Comparison of ENCODE assay signal across 8 mouse cellular contexts in the genomic region with DNA sequence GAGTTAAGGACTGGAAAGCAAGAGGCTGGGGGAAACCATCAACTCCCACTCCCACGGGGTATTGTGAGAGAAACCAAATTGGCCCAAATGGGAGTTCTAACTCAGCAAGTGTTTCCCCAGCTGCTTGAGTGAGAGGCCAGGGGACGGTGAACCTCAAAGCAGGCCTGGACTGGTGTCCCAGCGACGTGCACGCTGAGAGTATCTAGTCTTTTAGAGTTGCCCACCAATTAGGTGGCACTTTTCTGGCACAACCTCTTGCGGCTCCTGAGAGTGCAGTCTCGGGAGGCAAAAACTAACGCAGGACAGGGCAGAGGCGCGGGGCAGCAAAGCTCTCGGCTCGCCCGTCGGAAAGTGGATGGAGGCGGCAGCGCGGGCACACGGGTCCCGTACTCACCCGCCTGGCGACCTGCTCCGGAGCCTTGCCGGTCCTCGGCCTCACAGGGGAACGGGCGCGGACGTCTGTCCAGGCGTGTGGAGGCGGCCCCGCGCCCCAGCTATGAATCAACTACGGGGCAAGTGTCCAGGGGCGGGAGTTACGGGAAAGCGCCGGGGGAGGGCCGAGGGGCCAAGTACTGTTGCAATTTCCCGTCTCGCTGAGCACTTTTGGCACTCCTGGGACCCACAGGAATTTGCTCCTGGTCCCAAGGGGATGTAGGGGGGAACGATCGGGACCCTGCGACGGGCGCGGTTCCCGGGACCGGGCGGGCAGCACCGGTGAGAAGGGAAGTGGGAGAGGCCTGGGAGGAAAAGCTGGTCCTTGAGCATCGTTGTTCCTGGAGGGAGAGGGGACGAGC. TPM values are rescaled to one million over a fixed set of nuclear protein-coding genes. Genes with fewer than 3 reads are reported as not detected.
DNase-seq lines count a peak whose midpoint lies in the region; ATAC-seq and TF ChIP-seq lines count a peak whose summit lies in the region.

No protein-coding gene starts in this region.

- ATAC-seq in embryonic facial prominence, embryonic 13.5 days (ENCODE audit: insufficient number of reproducible peaks, insufficient read depth, low FRiP score, low TSS enrichment, low read depth) = no peak
- peak; percentile 31; the same call in 1 of the 2 replicates for ATAC-seq in heart, embryonic 13.5 days (ENCODE audit: extremely low read depth, insufficient number of reproducible peaks, low FRiP score, low TSS enrichment)
- ATAC-seq in kidney, embryonic 15.5 days (replicated peaks; ENCODE audit: low FRiP score) = peak; percentile 52

- H3K4me3 ChIP-seq in layer of hippocampus, adult 2 months = peak overlapping the region; percentile 47
- peak overlapping the region; percentile 52 for H3K4me3 ChIP-seq in embryonic facial prominence, embryonic 13.5 days
- H3K4me3 ChIP-seq in heart, embryonic 13.5 days = peak overlapping the region; percentile 69
- H3K4me3 ChIP-seq in kidney, embryonic 15.5 days (replicated peaks) = peak overlapping the region; percentile 52
- peak overlapping the region; percentile 64 for H3K4me3 ChIP-seq in small intestine, adult 2 months (ENCODE audit: low read depth, low read length)

- H3K27ac ChIP-seq in layer of hippocampus, adult 2 months = peak overlapping the region; percentile 68
- H3K27ac ChIP-seq in embryonic facial prominence, embryonic 13.5 days = no peak overlapping the region
- H3K27ac ChIP-seq in heart, embryonic 13.5 days (replicated peaks) = no peak overlapping the region
- H3K27ac ChIP-seq in kidney, embryonic 15.5 days = no peak overlapping the region
- peak overlapping the region; percentile 63 for H3K27ac ChIP-seq in small intestine, adult 2 months (ENCODE audit: insufficient read depth, low read depth, low read length)

- no peak for TF ChIP-seq POLR2A in small intestine, adult 2 months (IDR thresholded peaks at IDR 0.05; ENCODE audit: low read depth, low read length)

- peaks cover 10% of the 10 kb centered on the region for H3K4me1 ChIP-seq in embryonic facial prominence, embryonic 13.5 days
- H3K4me1 ChIP-seq in heart, embryonic 13.5 days = peaks cover 30% of the 10 kb centered on the region
- H3K4me1 ChIP-seq in kidney, embryonic 15.5 days = peaks cover 35% of the 10 kb centered on the region
- H3K4me1 ChIP-seq in small intestine, adult 2 months (ENCODE audit: control insufficient read depth, insufficient read depth, insufficient read length, low read length) = peaks cover 6% of the 10 kb centered on the region; the same call in 1 of the 2 replicates

- peak overlapping the region; percentile 88 for H3K4me2 ChIP-seq in embryonic facial prominence, embryonic 13.5 days
- H3K4me2 ChIP-seq in heart, embryonic 13.5 days = peak overlapping the region; percentile 93
- H3K4me2 ChIP-seq in kidney, embryonic 15.5 days = peak overlapping the region; percentile 86

- WGBS in embryonic facial prominence, embryonic 13.5 days = 1% methylated on average over 52 of the region's 52 CpGs
- WGBS in heart, embryonic 13.5 days = under 1% methylated on average over 52 of the region's 52 CpGs
- under 1% methylated on average over 52 of the region's 52 CpGs for WGBS in kidney, embryonic 15.5 days
- 1% methylated on average over 52 of the region's 52 CpGs for WGBS in small intestine, adult 2 months

- peaks cover 46% of the 10 kb centered on the region for H3K27me3 ChIP-seq in embryonic facial prominence, embryonic 13.5 days
- H3K27me3 ChIP-seq in heart, embryonic 13.5 days (replicated peaks) = 0 out of 2 replicates have a peak, but pooled peaks cover 5% of the 10 kb centered on the region
- peaks cover 17% of the 10 kb centered on the region for H3K27me3 ChIP-seq in kidney, embryonic 15.5 days
- H3K27me3 ChIP-seq in small intestine, adult 2 months (ENCODE audit: control insufficient read depth, insufficient read depth, low read length) = peaks cover 9% of the 10 kb centered on the region

- H3K9me3 ChIP-seq in embryonic facial prominence, embryonic 13.5 days = no peaks in the 10 kb centered on the region
- no peaks in the 10 kb centered on the region for H3K9me3 ChIP-seq in heart, embryonic 13.5 days
- no peaks in the 10 kb centered on the region for H3K9me3 ChIP-seq in kidney, embryonic 15.5 days (replicated peaks)

- TF ChIP-seq CTCF in layer of hippocampus, adult 2 months (conservative IDR thresholded peaks at IDR 0.05) = no peak
- TF ChIP-seq CTCF in small intestine, adult 2 months (IDR thresholded peaks at IDR 0.05; ENCODE audit: extremely low read depth, insufficient read length, insufficient replicate concordance, low read depth, low read length) = no peak

- no peaks in the 10 kb centered on the region for H3K36me3 ChIP-seq in embryonic facial prominence, embryonic 13.5 days
- no peaks in the 10 kb centered on the region for H3K36me3 ChIP-seq in heart, embryonic 13.5 days
- no peaks in the 10 kb centered on the region for H3K36me3 ChIP-seq in kidney, embryonic 15.5 days
- no peaks in the 10 kb centered on the region for H3K36me3 ChIP-seq in small intestine, adult 2 months (ENCODE audit: control insufficient read depth, insufficient read depth, low read length)

- no peak for DNase-seq in layer of hippocampus, adult 2 months (ENCODE audit: low spot score in 2 of 2)
- no peak for DNase-seq in layer of hippocampus, postnatal 36 days
- peak; percentile 85 for DNase-seq in lung, postnatal 14 days
- DNase-seq in left cerebral cortex, adult 8-10 months (ENCODE audit: low spot score in 2 of 2) = no peak

- H3K9ac ChIP-seq in embryonic facial prominence, embryonic 13.5 days = peak overlapping the region; percentile 66
- H3K9ac ChIP-seq in heart, embryonic 13.5 days = peak overlapping the region; percentile 84
- H3K9ac ChIP-seq in kidney, embryonic 15.5 days = peak overlapping the region; percentile 25; the same call in 1 of the 2 replicates

RNA-seq across cellular contexts. Expression of a gene that starts 0.8 kb away (rescaled TPM):
- 1 to 10 TPM; 2.4 to 4.0 TPM for total RNA-seq in layer of hippocampus, adult 2 months (2021)
- 1 to 10 TPM; 2.9 to 6.8 TPM for total RNA-seq in layer of hippocampus, postnatal 36 days (2021)
- polyA plus RNA-seq in embryonic facial prominence, embryonic 13.5 days (2015; fragmentation: Nextera tagmentation; extraction: Ambion mirVana) = 0.53 and 0.65 TPM in 2 replicates
- 2.2 and 2.4 TPM in 2 replicates for polyA plus RNA-seq in heart, embryonic 13.5 days (2015; fragmentation: Nextera tagmentation; extraction: Ambion mirVana)
- polyA plus RNA-seq in kidney, embryonic 15.5 days (2015; fragmentation: Nextera tagmentation; extraction: Ambion mirVana) = 1.8 and 1.9 TPM in 2 replicates
- 1.2 and 1.9 TPM in 2 replicates for polyA plus RNA-seq in small intestine, adult 2 months (2012; rRNA removed)
- 1 to 10 TPM; 1.7 to 8.3 (median 3.9) TPM for total RNA-seq in left cerebral cortex, adult 8-10 months (2022)

Comparison
In these comparisons a context has a peak if more than half of its experiments do, and no peak if none do; other contexts are left out.
1. H3K27ac ChIP-seq: peak in layer of hippocampus, adult 2 months (single experiment) and small intestine, adult 2 months (single experiment); none in embryonic facial prominence, embryonic 13.5 days (single experiment), heart, embryonic 13.5 days (single experiment) and kidney, embryonic 15.5 days (single experiment).
2. H3K9ac ChIP-seq: peak in every context shown above with its lines; median percentile 84 in heart, embryonic 13.5 days; 66 in embryonic facial prominence, embryonic 13.5 days; 25 in kidney, embryonic 15.5 days.
3. Peak in every context shown above with its lines, with median percentiles within 50 percentile points of each other: H3K4me3 ChIP-seq and H3K4me2 ChIP-seq.